Mouse (Mus musculus): Measurements from ENCODE around the gene Olfr685. TPM values are rescaled to one million over a fixed set of nuclear protein-coding genes. Genes with fewer than 3 reads are reported as not detected.

The Olfr685 gene
- not detected in 2 replicates for total RNA-seq (2015; ENCODE audit: low replicate concordance)
- total RNA-seq (2017; ENCODE audit: low replicate concordance) = not detected in 2 replicates

- ATAC-seq (replicated peaks; ENCODE audit: low FRiP score, poor library complexity, severe bottlenecking) = no peak
These were observed at the start of gene Olfr685 for GRCm38 (mm10) chr7:105185912-105186311. Gene Olfr685, minus strand, starts transcription at chr7:105186012.

GRCm38 (mm10) chr7:105229386-105229785 is 43.6 kb upstream of the Olfr685 start:
- no peak for ATAC-seq (replicated peaks; ENCODE audit: low FRiP score, poor library complexity, severe bottlenecking)

GRCm38 (mm10) chr7:105228138-105228537 is 42.3 kb upstream of the Olfr685 start:
- no peak for ATAC-seq (replicated peaks; ENCODE audit: low FRiP score, poor library complexity, severe bottlenecking)

GRCm38 (mm10) chr7:105226703-105227102 is 40.9 kb upstream of the Olfr685 start:
- no peak for ATAC-seq (replicated peaks; ENCODE audit: low FRiP score, poor library complexity, severe bottlenecking)

GRCm38 (mm10) chr7:105226072-105226471 is 40.3 kb upstream of the Olfr685 start:
- ATAC-seq (replicated peaks; ENCODE audit: low FRiP score, poor library complexity, severe bottlenecking) = no peak

GRCm38 (mm10) chr7:105218281-105218680 is 32.5 kb upstream of the Olfr685 start:
- no peak for ATAC-seq (replicated peaks; ENCODE audit: low FRiP score, poor library complexity, severe bottlenecking)

- no peak for ATAC-seq (replicated peaks; ENCODE audit: low FRiP score, poor library complexity, severe bottlenecking)
These were observed 28.9 kb upstream of the Olfr685 start for GRCm38 (mm10) chr7:105214761-105215160.

- ATAC-seq (replicated peaks; ENCODE audit: low FRiP score, poor library complexity, severe bottlenecking) = no peak
These were observed 21.6 kb upstream of the Olfr685 start, which contains the start of gene Olfr686 for GRCm38 (mm10) chr7:105207385-105207784. Gene Olfr686, minus strand, starts transcription at chr7:105207485.

GRCm38 (mm10) chr7:105170773-105171172 is 15.0 kb downstream of the Olfr685 start:
- no peak for ATAC-seq (replicated peaks; ENCODE audit: low FRiP score, poor library complexity, severe bottlenecking)

GRCm38 (mm10) chr7:105163553-105163952 is 22.3 kb downstream of the Olfr685 start, which contains the start of gene Olfr684:
Gene Olfr684, minus strand, starts transcription at chr7:105163653.
- no peak for ATAC-seq (replicated peaks; ENCODE audit: low FRiP score, poor library complexity, severe bottlenecking)

GRCm38 (mm10) chr7:105146912-105147311 is 38.9 kb downstream of the Olfr685 start, which contains the start of gene Olfr683:
Gene Olfr683, minus strand, starts transcription at chr7:105147012.
- no peak for ATAC-seq (replicated peaks; ENCODE audit: low FRiP score, poor library complexity, severe bottlenecking)

GRCm38 (mm10) chr7:105141275-105141674 is 44.5 kb downstream of the Olfr685 start:
- no peak for ATAC-seq (replicated peaks; ENCODE audit: low FRiP score, poor library complexity, severe bottlenecking)

Other genes with a start within 250 kb of the Olfr685 start
- gene Olfr670, start 223.4 kb downstream of the Olfr685 start, total RNA-seq (2015; ENCODE audit: low replicate concordance) = not detected in 2 replicates
- not detected in 2 replicates for gene Olfr670, start 223.4 kb downstream of the Olfr685 start, total RNA-seq (2017; ENCODE audit: low replicate concordance)
- gene Olfr671, start 206.9 kb downstream of the Olfr685 start, total RNA-seq (2015; ENCODE audit: low replicate concordance) = not detected in 2 replicates
- gene Olfr671, start 206.9 kb downstream of the Olfr685 start, total RNA-seq (2017; ENCODE audit: low replicate concordance) = not detected in 2 replicates
- not detected in 2 replicates for gene Olfr672, start 184.0 kb downstream of the Olfr685 start, total RNA-seq (2015; ENCODE audit: low replicate concordance)
- not detected in 2 replicates for gene Olfr672, start 184.0 kb downstream of the Olfr685 start, total RNA-seq (2017; ENCODE audit: low replicate concordance)
- gene Olfr675, start 157.6 kb downstream of the Olfr685 start, total RNA-seq (2015; ENCODE audit: low replicate concordance) = not detected in 2 replicates
- gene Olfr675, start 157.6 kb downstream of the Olfr685 start, total RNA-seq (2017; ENCODE audit: low replicate concordance) = not detected in 2 replicates
- not detected in 2 replicates for gene Olfr676, start 153.3 kb downstream of the Olfr685 start, total RNA-seq (2015; ENCODE audit: low replicate concordance)
- gene Olfr676, start 153.3 kb downstream of the Olfr685 start, total RNA-seq (2017; ENCODE audit: low replicate concordance) = not detected in 2 replicates
- not detected in 2 replicates for gene Olfr677, start 134.6 kb downstream of the Olfr685 start, total RNA-seq (2015; ENCODE audit: low replicate concordance)
- not detected in 2 replicates for gene Olfr677, start 134.6 kb downstream of the Olfr685 start, total RNA-seq (2017; ENCODE audit: low replicate concordance)
- gene Olfr678, start 121.5 kb downstream of the Olfr685 start, total RNA-seq (2015; ENCODE audit: low replicate concordance) = not detected in 2 replicates
- not detected in 2 replicates for gene Olfr678, start 121.5 kb downstream of the Olfr685 start, total RNA-seq (2017; ENCODE audit: low replicate concordance)
- not detected in 2 replicates for gene Olfr679, start 104.8 kb downstream of the Olfr685 start, total RNA-seq (2015; ENCODE audit: low replicate concordance)
- gene Olfr679, start 104.8 kb downstream of the Olfr685 start, total RNA-seq (2017; ENCODE audit: low replicate concordance) = not detected in 2 replicates
- not detected in 2 replicates for gene Olfr680-ps1, start 93.2 kb downstream of the Olfr685 start, total RNA-seq (2015; ENCODE audit: low replicate concordance)
- gene Olfr680-ps1, start 93.2 kb downstream of the Olfr685 start, total RNA-seq (2017; ENCODE audit: low replicate concordance) = not detected in 2 replicates
- gene Olfr681, start 69.2 kb downstream of the Olfr685 start, total RNA-seq (2015; ENCODE audit: low replicate concordance) = not detected in 2 replicates
- gene Olfr681, start 69.2 kb downstream of the Olfr685 start, total RNA-seq (2017; ENCODE audit: low replicate concordance) = not detected in 2 replicates
- gene Olfr683, start 39.0 kb downstream of the Olfr685 start, total RNA-seq (2015; ENCODE audit: low replicate concordance) = not detected in 2 replicates
- gene Olfr683, start 39.0 kb downstream of the Olfr685 start, total RNA-seq (2017; ENCODE audit: low replicate concordance) = not detected in 2 replicates
- gene Olfr684, start 22.4 kb downstream of the Olfr685 start, total RNA-seq (2015; ENCODE audit: low replicate concordance) = not detected in 2 replicates
- not detected in 2 replicates for gene Olfr684, start 22.4 kb downstream of the Olfr685 start, total RNA-seq (2017; ENCODE audit: low replicate concordance)
- not detected in 2 replicates for gene Olfr686, start 21.5 kb upstream of the Olfr685 start, total RNA-seq (2015; ENCODE audit: low replicate concordance)
- not detected in 2 replicates for gene Olfr686, start 21.5 kb upstream of the Olfr685 start, total RNA-seq (2017; ENCODE audit: low replicate concordance)
- gene Olfr688, start 102.1 kb upstream of the Olfr685 start, total RNA-seq (2015; ENCODE audit: low replicate concordance) = not detected in 2 replicates
- gene Olfr688, start 102.1 kb upstream of the Olfr685 start, total RNA-seq (2017; ENCODE audit: low replicate concordance) = not detected in 2 replicates
- not detected in 2 replicates for gene Olfr689, start 125.2 kb upstream of the Olfr685 start, total RNA-seq (2015; ENCODE audit: low replicate concordance)
- gene Olfr689, start 125.2 kb upstream of the Olfr685 start, total RNA-seq (2017; ENCODE audit: low replicate concordance) = not detected in 2 replicates
- not detected in 2 replicates for gene Olfr690, start 148.1 kb upstream of the Olfr685 start, total RNA-seq (2015; ENCODE audit: low replicate concordance)
- gene Olfr690, start 148.1 kb upstream of the Olfr685 start, total RNA-seq (2017; ENCODE audit: low replicate concordance) = not detected in 2 replicates
- gene Olfr691, start 156.3 kb upstream of the Olfr685 start, total RNA-seq (2015; ENCODE audit: low replicate concordance) = not detected in 2 replicates
- not detected in 2 replicates for gene Olfr691, start 156.3 kb upstream of the Olfr685 start, total RNA-seq (2017; ENCODE audit: low replicate concordance)
- not detected in 2 replicates for gene Olfr692, start 182.2 kb upstream of the Olfr685 start, total RNA-seq (2015; ENCODE audit: low replicate concordance)
- gene Olfr692, start 182.2 kb upstream of the Olfr685 start, total RNA-seq (2017; ENCODE audit: low replicate concordance) = not detected in 2 replicates
- gene Gm5901, start 189.0 kb upstream of the Olfr685 start, total RNA-seq (2015; ENCODE audit: low replicate concordance) = not detected in 2 replicates
- gene Gm5901, start 189.0 kb upstream of the Olfr685 start, total RNA-seq (2017; ENCODE audit: low replicate concordance) = 7.6 TPM in 1 of 2 replicates, not detected in the other
- 16.9 and 48.6 TPM in 2 replicates for gene Fam160a2, start 214.0 kb upstream of the Olfr685 start, total RNA-seq (2015; ENCODE audit: low replicate concordance)
- 3.0 and 9.2 TPM in 2 replicates for gene Fam160a2, start 214.0 kb upstream of the Olfr685 start, total RNA-seq (2017; ENCODE audit: low replicate concordance)
- gene Cnga4, start 218.6 kb upstream of the Olfr685 start, total RNA-seq (2015; ENCODE audit: low replicate concordance) = not detected in 2 replicates
- gene Cnga4, start 218.6 kb upstream of the Olfr685 start, total RNA-seq (2017; ENCODE audit: low replicate concordance) = not detected in 2 replicates
- not detected in 2 replicates for gene Cckbr, start 239.7 kb upstream of the Olfr685 start, total RNA-seq (2015; ENCODE audit: low replicate concordance)
- not detected in 2 replicates for gene Cckbr, start 239.7 kb upstream of the Olfr685 start, total RNA-seq (2017; ENCODE audit: low replicate concordance)

Data from erythroid progenitor cell, adult 5-6 weeks (primary cell).